Mouse (Mus musculus): ENCODE results near the gene Catsperd. TPM values are rescaled to one million over a fixed set of nuclear protein-coding genes. Genes with fewer than 3 reads are reported as not detected.

Catsperd gene
- 0.26 TPM for polyA plus RNA-seq (2014; fragmentation: Illumina TruSeq; extraction: RNeasy Lipid Tissue Mini Kit (QIAGEN cat#74804); ENCODE audit: low replicate concordance)

DNA sequence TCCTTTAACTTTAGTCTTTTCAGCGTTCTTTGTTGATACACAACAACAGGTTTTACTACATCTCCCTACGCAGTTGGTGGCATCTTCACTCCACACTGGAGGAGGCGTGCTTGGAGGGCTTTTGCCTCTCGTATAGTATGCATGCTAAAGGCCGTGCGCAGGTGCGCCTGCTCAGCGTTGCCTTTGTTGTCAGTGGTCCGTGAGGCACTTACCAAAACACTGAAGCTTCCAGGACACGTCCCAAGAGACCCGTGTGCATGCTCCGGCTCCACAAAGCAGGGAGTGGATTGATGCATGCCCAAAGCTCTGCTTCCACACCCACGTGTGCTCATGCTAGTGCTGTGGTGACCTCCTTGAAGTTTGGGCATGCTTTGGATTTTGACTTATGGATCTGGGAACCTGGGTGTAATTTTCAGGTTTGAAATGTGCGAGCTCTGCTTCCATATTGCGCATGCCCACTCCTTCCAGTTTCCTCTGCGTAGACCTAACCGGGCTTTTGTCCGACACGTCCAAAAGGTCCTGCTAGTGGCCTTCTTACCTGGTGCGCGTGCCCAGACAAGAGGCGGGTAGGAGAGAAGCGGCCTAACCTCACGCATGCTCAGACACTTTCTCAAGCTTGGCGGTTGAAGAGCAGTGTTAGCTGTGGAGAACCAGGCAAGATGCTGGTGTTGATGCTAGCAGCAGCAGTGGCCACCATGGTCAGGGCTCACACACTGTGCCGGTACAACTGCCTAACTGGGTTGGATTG, at the start of gene Catsperd:
TSS of gene Catsperd (plus strand) at position 614 of the 748 bp plus-strand sequence.

DNA sequence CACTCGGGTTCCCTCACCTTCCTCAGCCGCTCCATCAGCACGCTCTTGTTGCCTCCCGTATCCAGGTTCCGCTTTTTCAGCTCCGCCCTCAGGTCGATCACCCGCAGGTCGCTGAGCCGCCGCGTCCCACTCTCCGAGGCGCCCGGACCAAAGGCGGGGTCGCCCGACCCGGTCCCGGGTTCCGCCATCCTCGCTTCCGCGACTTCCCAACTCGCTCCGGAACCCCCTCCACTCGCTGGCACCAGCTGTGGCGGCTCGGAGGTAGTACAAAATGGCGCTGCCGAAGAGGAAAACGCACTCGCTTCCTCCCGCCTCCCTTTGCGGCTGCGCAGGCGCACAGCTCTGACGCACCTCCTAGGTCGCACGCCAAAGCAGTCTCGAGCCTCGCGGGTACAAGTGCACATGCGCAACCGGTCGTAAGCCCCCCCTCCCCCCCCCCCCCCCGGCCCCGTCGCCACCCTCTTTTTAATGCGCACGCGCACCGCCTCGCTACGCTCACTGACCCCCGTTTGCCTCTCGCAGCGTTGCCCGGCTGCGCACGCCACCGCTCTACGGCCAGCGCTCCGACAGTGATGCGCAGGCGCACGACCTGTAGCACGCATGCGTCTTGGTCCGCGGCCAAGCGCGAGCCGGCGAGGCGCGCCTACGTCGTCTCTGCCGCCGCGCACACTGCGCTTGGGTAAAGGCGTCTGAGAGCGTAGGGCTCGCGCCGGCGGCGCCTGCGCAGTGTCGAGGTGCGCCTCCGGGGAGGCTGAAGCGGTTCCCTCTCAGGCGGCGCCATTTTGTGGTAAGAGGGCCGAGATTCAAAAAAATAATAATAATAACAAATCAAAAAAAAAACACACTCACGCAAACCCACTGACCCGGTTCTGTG, 43.4 kb upstream of the Catsperd start, which contains the start of the genes Safb2 and Safb:
TSS of gene Safb2 (minus strand) at position 329 of the 874 bp plus-strand sequence.
TSS of gene Safb (plus strand) at position 569 of the 874 bp plus-strand sequence.

DNA sequence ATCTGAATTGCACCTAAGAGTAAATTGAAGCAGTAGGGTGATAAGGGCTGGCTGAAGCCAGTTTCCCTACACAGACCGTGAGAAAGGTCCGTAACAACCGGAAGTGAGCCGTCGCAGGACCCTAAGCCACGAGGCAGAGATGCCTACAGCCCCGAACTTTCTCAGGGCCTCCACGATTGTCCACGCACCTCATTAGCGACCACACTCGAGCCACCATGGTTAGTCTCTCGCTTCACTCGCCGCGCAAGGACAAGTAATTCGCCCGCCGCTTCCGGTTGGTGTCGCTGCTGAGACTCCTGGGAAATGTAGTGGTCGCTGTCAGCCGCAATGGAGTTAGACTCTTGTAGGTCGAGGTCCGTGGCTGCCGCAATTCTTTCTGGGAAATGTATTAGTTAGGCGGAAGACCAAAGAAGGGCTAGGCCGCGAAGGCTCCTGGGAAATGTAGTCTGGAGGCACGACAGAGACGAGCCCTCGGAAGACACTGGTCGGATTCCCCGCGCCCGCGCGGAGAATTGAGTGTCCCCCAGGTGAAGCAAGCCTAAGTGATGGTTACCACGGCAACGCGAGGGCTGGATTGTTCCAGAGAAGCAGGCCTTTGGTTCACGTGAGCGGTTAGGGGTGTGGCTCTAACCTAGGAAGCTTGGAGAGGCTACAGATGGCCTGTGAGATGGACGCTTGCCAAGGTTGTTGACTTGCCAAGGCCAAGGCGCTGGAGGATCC, 18.3 kb upstream of the Catsperd start, which contains the start of gene 2410015M20Rik:
TSS of gene 2410015M20Rik (minus strand) at position 320 of the 720 bp plus-strand sequence.

DNA sequence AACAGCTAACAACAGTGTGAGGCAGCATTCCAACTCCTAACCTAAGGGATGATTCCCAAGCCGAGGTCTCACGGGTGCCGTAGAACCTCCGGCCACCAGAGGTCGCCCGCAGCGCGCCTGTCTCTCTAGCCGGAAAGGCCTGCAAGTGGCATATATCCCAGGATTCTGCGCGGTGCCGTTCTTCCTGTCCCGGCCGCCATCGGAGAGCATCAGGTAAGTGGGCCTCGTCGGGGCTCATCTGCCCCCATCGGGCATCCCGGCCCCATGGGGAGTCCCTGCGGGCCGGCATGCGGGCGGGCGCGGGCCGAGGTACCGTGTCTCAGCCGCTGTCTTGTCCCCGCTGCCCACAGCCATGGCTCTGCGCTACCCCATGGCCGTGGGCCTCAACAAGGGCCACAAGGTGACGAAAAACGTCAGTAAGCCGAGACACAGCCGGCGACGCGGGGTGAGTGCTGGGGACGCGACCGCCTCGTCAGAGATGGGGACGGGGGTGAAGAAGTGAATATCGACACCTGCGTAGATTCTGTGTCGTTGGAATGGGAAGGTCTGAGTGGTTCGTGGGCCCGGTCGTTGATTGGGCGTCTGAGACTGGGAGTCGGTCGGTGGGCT, 14.6 kb upstream of the Catsperd start, which contains the start of gene Rpl36:
TSS of gene Rpl36 (plus strand) at position 181 of the 609 bp plus-strand sequence.

DNA sequence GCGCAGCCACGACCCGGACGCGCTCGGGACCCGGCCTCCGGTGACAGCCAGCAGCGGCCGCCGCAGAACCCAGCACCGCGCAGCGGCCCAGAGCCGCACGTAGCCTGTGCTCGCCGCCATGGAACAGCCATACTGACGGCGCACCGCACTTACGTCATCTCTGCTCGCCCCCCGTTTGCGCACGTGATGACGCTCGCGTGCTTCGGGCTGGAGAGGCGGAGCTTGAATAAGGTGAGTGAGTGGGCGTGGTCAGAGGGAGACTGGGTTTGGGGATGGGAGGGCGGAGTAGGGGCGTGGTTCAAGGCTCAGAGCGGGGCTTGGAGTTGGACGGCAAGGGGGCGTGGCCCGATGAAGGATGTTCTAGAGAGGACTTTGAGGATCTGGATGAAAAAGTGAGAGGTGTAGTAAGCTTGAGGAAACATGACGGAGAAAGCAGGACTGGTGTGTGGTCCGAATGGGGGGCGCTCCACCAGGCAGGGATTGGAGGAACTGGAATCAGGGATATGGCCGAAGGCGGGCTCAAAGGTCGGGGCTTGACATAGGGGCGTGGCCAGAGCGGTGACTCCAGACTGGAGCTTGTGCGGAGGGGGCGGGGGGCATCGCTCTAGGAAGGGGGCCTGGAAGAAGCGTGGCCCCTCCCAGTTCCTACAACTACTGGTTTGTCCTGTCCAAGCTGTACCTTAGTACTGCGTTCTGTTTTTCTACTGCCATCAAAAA, 1.0 kb upstream of the Catsperd start, which contains the start of gene Lonp1:
TSS of gene Lonp1 (minus strand) at position 134 of the 717 bp plus-strand sequence.

DNA sequence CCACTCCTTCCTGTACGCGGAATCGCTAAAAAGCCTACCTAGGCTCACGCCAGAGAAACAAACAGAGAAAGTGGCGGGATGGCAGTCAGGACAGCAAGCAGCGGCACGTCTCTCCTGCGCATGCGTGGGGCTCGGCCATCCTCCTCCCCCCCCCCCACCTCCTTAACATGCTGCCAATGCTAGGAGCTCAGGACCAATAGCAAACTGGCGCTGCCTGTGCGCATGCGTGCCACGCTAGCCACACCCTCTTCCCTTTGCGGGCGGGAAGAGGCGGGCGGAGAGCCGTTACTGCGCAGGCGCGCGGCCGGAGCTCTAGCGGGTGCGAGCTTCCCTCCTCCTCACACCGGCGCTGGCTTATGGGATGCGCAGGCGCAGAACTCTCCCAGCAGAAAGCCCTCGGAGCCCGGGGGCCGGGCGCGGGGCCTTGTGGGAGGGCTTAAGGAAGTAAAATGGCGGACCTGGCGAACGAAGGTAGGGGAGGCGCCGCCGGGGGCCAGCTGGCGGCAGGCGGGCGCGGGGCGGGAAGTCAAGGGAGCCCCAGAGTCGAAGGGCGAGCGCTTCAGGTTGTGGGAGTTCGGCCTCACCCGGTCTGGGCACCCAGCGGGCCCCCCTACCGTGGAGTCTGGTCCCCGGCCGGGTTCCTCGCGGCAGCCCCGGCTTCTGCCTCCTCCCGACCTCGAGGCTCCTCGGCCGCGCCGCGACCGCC, 45.2 kb downstream of the Catsperd start, which contains the start of gene Ranbp3:
TSS of gene Ranbp3 (plus strand) at position 354 of the 706 bp plus-strand sequence.

Other genes starting within 250 kb of the Catsperd start
- gene Ptprs, start 151.7 kb upstream of the Catsperd start, polyA plus RNA-seq (2014; fragmentation: Illumina TruSeq; extraction: RNeasy Lipid Tissue Mini Kit (QIAGEN cat#74804); ENCODE audit: low replicate concordance) = 0.37 TPM
- gene Znrf4, start 115.7 kb upstream of the Catsperd start, polyA plus RNA-seq (2014; fragmentation: Illumina TruSeq; extraction: RNeasy Lipid Tissue Mini Kit (QIAGEN cat#74804); ENCODE audit: low replicate concordance) = not detected
- 0.45 TPM for gene Gm20219, start 73.8 kb upstream of the Catsperd start, polyA plus RNA-seq (2014; fragmentation: Illumina TruSeq; extraction: RNeasy Lipid Tissue Mini Kit (QIAGEN cat#74804); ENCODE audit: low replicate concordance)
- gene Safb2, start 43.6 kb upstream of the Catsperd start, polyA plus RNA-seq (2014; fragmentation: Illumina TruSeq; extraction: RNeasy Lipid Tissue Mini Kit (QIAGEN cat#74804); ENCODE audit: low replicate concordance) = 33.0 TPM
- 8.7 TPM for gene Safb, start 43.3 kb upstream of the Catsperd start, polyA plus RNA-seq (2014; fragmentation: Illumina TruSeq; extraction: RNeasy Lipid Tissue Mini Kit (QIAGEN cat#74804); ENCODE audit: low replicate concordance)
- 1.7 TPM for gene 2410015M20Rik, start 18.4 kb upstream of the Catsperd start, polyA plus RNA-seq (2014; fragmentation: Illumina TruSeq; extraction: RNeasy Lipid Tissue Mini Kit (QIAGEN cat#74804); ENCODE audit: low replicate concordance)
- not detected for gene Rpl36, start 14.7 kb upstream of the Catsperd start, polyA plus RNA-seq (2014; fragmentation: Illumina TruSeq; extraction: RNeasy Lipid Tissue Mini Kit (QIAGEN cat#74804); ENCODE audit: low replicate concordance)
- gene Lonp1, start 1.3 kb upstream of the Catsperd start, polyA plus RNA-seq (2014; fragmentation: Illumina TruSeq; extraction: RNeasy Lipid Tissue Mini Kit (QIAGEN cat#74804); ENCODE audit: low replicate concordance) = 1.2 TPM
- 0.89 TPM for gene Ranbp3, start 45.2 kb downstream of the Catsperd start, polyA plus RNA-seq (2014; fragmentation: Illumina TruSeq; extraction: RNeasy Lipid Tissue Mini Kit (QIAGEN cat#74804); ENCODE audit: low replicate concordance)
- gene Ndufa11, start 89.6 kb downstream of the Catsperd start, polyA plus RNA-seq (2014; fragmentation: Illumina TruSeq; extraction: RNeasy Lipid Tissue Mini Kit (QIAGEN cat#74804); ENCODE audit: low replicate concordance) = not detected
- gene Vmac, start 89.9 kb downstream of the Catsperd start, polyA plus RNA-seq (2014; fragmentation: Illumina TruSeq; extraction: RNeasy Lipid Tissue Mini Kit (QIAGEN cat#74804); ENCODE audit: low replicate concordance) = 3.3 TPM
- gene Nrtn, start 129.4 kb downstream of the Catsperd start, polyA plus RNA-seq (2014; fragmentation: Illumina TruSeq; extraction: RNeasy Lipid Tissue Mini Kit (QIAGEN cat#74804); ENCODE audit: low replicate concordance) = not detected
- 1.4 TPM for gene Dus3l, start 136.6 kb downstream of the Catsperd start, polyA plus RNA-seq (2014; fragmentation: Illumina TruSeq; extraction: RNeasy Lipid Tissue Mini Kit (QIAGEN cat#74804); ENCODE audit: low replicate concordance)
- gene Prr22, start 142.1 kb downstream of the Catsperd start, polyA plus RNA-seq (2014; fragmentation: Illumina TruSeq; extraction: RNeasy Lipid Tissue Mini Kit (QIAGEN cat#74804); ENCODE audit: low replicate concordance) = not detected
- gene Rfx2, start 202.9 kb downstream of the Catsperd start, polyA plus RNA-seq (2014; fragmentation: Illumina TruSeq; extraction: RNeasy Lipid Tissue Mini Kit (QIAGEN cat#74804); ENCODE audit: low replicate concordance) = 0.11 TPM
- gene Acsbg2, start 246.3 kb downstream of the Catsperd start, polyA plus RNA-seq (2014; fragmentation: Illumina TruSeq; extraction: RNeasy Lipid Tissue Mini Kit (QIAGEN cat#74804); ENCODE audit: low replicate concordance) = not detected
- not detected for gene 1700061G19Rik, start 247.3 kb downstream of the Catsperd start, polyA plus RNA-seq (2014; fragmentation: Illumina TruSeq; extraction: RNeasy Lipid Tissue Mini Kit (QIAGEN cat#74804); ENCODE audit: low replicate concordance)

Data from small intestine, adult 10 weeks (tissue).